Mouse (Mus musculus): ENCODE measurements at regions not wholly inside any gene's neighbourhood (a gene's known extent, or its start where the extent isn't known, plus 50 kb on each side); places are given as distances from the start of the nearest gene placed in this dataset.

GRCm38 (mm10) chr3:154387271-154387670 lies 56.8 kb upstream of the Lhx8 start:
- DNase-seq = no peak

- DNase-seq = no peak
These were observed 55.4 kb upstream of the Lhx8 start for GRCm38 (mm10) chr3:154385831-154386312.

GRCm38 (mm10) chr3:154382811-154383210 lies 52.4 kb upstream of the Lhx8 start:
- no peak for DNase-seq

GRCm38 (mm10) chr3:154381561-154381960 lies 51.1 kb upstream of the Lhx8 start:
- no peak for DNase-seq
